ENCODE assay signal across 12 mouse cellular contexts in the genomic region with DNA sequence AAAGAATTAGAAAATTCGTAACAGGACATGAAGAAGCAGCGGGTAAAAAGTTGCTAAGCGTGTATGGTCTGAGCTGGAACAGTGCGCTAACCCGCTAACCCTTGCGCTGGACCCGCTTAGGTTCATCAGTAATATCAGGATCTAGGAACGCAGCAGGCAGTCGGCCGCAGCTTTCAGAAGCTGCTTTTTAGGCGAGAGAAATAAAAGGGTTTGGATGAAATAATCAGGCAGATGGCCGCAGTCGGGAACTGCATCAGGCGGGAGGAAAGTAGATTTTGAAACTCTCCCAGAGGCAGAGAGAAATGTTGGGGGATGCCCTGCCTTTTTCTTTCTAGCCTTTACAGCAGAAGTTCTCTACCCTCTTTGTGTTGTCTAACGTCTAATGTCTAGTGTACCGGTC. TPM values are rescaled to one million over a fixed set of nuclear protein-coding genes. Genes with fewer than 3 reads are reported as not detected.
DNase-seq lines count a peak whose midpoint lies in the region; ATAC-seq lines count a peak whose summit lies in the region.
"Had no signal": no experiment of that assay in that cellular context is flagged by ENCODE, and none has a peak within 500 bp of the region (broad histone marks: within the 10 kb centered on the region; RNA-seq: fewer than 3 reads in every experiment).

No protein-coding gene starts in this region.

- peak; percentile 6 for DNase-seq in left cerebral cortex, postnatal 4 days
- no peak for DNase-seq in left cerebral cortex, postnatal 10 days (ENCODE audit: extremely low spot score in 1 of 2, low spot score in 2 of 2)
- peak; percentile 11 for DNase-seq in embryonic facial prominence, embryonic 10.5 days (ENCODE audit: low spot score)
- DNase-seq in yolk sac, embryonic 10.5 days (ENCODE audit: low spot score) = peak; percentile 6
- no peak for DNase-seq in B cell, adult 2 months
- no peak for DNase-seq in spleen, postnatal 10 days (ENCODE audit: low spot score in 2 of 2)
- DNase-seq: gastrocnemius, postnatal 10 days; kidney, postnatal 14 days had no signal

- no peak for ATAC-seq in hindbrain, embryonic 16.5 days

- 5% methylated on average over 16 of the region's 16 CpGs for WGBS in embryonic facial prominence, embryonic 10.5 days
- WGBS in hindbrain, embryonic 16.5 days = 5% methylated on average over 16 of the region's 16 CpGs

- peaks cover 48% of the 10 kb centered on the region for H3K27me3 ChIP-seq in embryonic facial prominence, embryonic 10.5 days (replicated peaks; ENCODE audit: low read depth, poor library complexity, severe bottlenecking)
- peaks cover 6% of the 10 kb centered on the region for H3K27me3 ChIP-seq in hindbrain, embryonic 16.5 days (replicated peaks; ENCODE audit: control insufficient read depth, insufficient read depth, low read length)

- H3K4me2 ChIP-seq in hindbrain, embryonic 16.5 days (ENCODE audit: low read length) = peak overlapping the region; percentile 27

- no peak overlapping the region for H3K9ac ChIP-seq in hindbrain, embryonic 16.5 days (ENCODE audit: low read depth, low read length)

- H3K36me3 ChIP-seq in embryonic facial prominence, embryonic 10.5 days (replicated peaks) = no peaks in the 10 kb centered on the region
- no peaks in the 10 kb centered on the region for H3K36me3 ChIP-seq in hindbrain, embryonic 16.5 days (ENCODE audit: control insufficient read depth, insufficient read depth, low read length)

- no peak overlapping the region for H3K4me3 ChIP-seq in embryonic facial prominence, embryonic 10.5 days
- H3K4me3 ChIP-seq in hindbrain, embryonic 16.5 days (ENCODE audit: low read length) = no peak overlapping the region

- intact Hi-C loops in left cerebral cortex, postnatal 4 days (cut with DNase I) = no loop called here
- intact Hi-C loops in left cerebral cortex, postnatal 10 days (cut with DNase I) = no loop called here

- H3K9me3 ChIP-seq in embryonic facial prominence, embryonic 10.5 days = peaks cover 8% of the 10 kb centered on the region; the same call in 1 of the 2 replicates
- peaks cover 8% of the 10 kb centered on the region for H3K9me3 ChIP-seq in hindbrain, embryonic 16.5 days (ENCODE audit: control insufficient read depth, low read length)

- peaks cover 5% of the 10 kb centered on the region; the same call in 1 of the 2 replicates for H3K4me1 ChIP-seq in embryonic facial prominence, embryonic 10.5 days
- H3K4me1 ChIP-seq in hindbrain, embryonic 16.5 days (ENCODE audit: control insufficient read depth, insufficient read depth, low read depth, low read length) = no peaks in the 10 kb centered on the region

- H3K27ac ChIP-seq in embryonic facial prominence, embryonic 10.5 days (replicated peaks) = no peak overlapping the region
- H3K27ac ChIP-seq in hindbrain, embryonic 16.5 days (ENCODE audit: low read depth, low read length) = no peak overlapping the region

RNA-seq across cellular contexts. Expression of gene Olfr1339, which starts 9.9 kb away (rescaled TPM):
- total RNA-seq in left cerebral cortex, postnatal 4 days (2021) = not detected
- not detected for total RNA-seq in left cerebral cortex, postnatal 10 days (2021)
- polyA plus RNA-seq in embryonic facial prominence, embryonic 10.5 days (2016; fragmentation: Nextera tagmentation; extraction: Ambion mirVana) = not detected in 2 replicates
- polyA plus RNA-seq in hindbrain, embryonic 16.5 days (2015; fragmentation: Nextera tagmentation; extraction: Ambion mirVana) = not detected in 2 replicates
- total RNA-seq: gastrocnemius, postnatal 10 days; heart, postnatal 25 days; megakaryocyte progenitor cell, adult 5-6 weeks had no signal
- polyA plus RNA-seq: liver, embryonic 16.5 days had no signal

RNA-seq across cellular contexts. Expression of gene Olfr1338, which starts 16.7 kb away (rescaled TPM):
- not detected for total RNA-seq in left cerebral cortex, postnatal 4 days (2021)
- not detected for total RNA-seq in left cerebral cortex, postnatal 10 days (2021)
- polyA plus RNA-seq in embryonic facial prominence, embryonic 10.5 days (2016; fragmentation: Nextera tagmentation; extraction: Ambion mirVana) = not detected in 2 replicates
- polyA plus RNA-seq in hindbrain, embryonic 16.5 days (2015; fragmentation: Nextera tagmentation; extraction: Ambion mirVana) = not detected in 2 replicates
- total RNA-seq: gastrocnemius, postnatal 10 days; heart, postnatal 25 days; megakaryocyte progenitor cell, adult 5-6 weeks had no signal
- polyA plus RNA-seq: liver, embryonic 16.5 days had no signal

RNA-seq across cellular contexts. Expression of gene Olfr1340, which starts 21.9 kb away (rescaled TPM):
- not detected for total RNA-seq in left cerebral cortex, postnatal 4 days (2021)
- not detected for total RNA-seq in left cerebral cortex, postnatal 10 days (2021)
- not detected in 2 replicates for polyA plus RNA-seq in embryonic facial prominence, embryonic 10.5 days (2016; fragmentation: Nextera tagmentation; extraction: Ambion mirVana)
- polyA plus RNA-seq in hindbrain, embryonic 16.5 days (2015; fragmentation: Nextera tagmentation; extraction: Ambion mirVana) = not detected in 2 replicates
- total RNA-seq: gastrocnemius, postnatal 10 days; heart, postnatal 25 days; megakaryocyte progenitor cell, adult 5-6 weeks had no signal
- polyA plus RNA-seq: liver, embryonic 16.5 days had no signal

RNA-seq across cellular contexts. Expression of gene Olfr1341, which starts 38.6 kb away (rescaled TPM):
- total RNA-seq in left cerebral cortex, postnatal 4 days (2021) = not detected
- total RNA-seq in left cerebral cortex, postnatal 10 days (2021) = not detected
- polyA plus RNA-seq in embryonic facial prominence, embryonic 10.5 days (2016; fragmentation: Nextera tagmentation; extraction: Ambion mirVana) = 0.04 TPM in 1 of 2 replicates, not detected in the other
- not detected in 2 replicates for polyA plus RNA-seq in hindbrain, embryonic 16.5 days (2015; fragmentation: Nextera tagmentation; extraction: Ambion mirVana)
- total RNA-seq: gastrocnemius, postnatal 10 days; heart, postnatal 25 days; megakaryocyte progenitor cell, adult 5-6 weeks had no signal
- polyA plus RNA-seq: liver, embryonic 16.5 days had no signal

RNA-seq across cellular contexts. Expression of gene Olfr1337, which starts 40.5 kb away (rescaled TPM):
- not detected for total RNA-seq in left cerebral cortex, postnatal 4 days (2021)
- not detected for total RNA-seq in left cerebral cortex, postnatal 10 days (2021)
- polyA plus RNA-seq in embryonic facial prominence, embryonic 10.5 days (2016; fragmentation: Nextera tagmentation; extraction: Ambion mirVana) = not detected in 2 replicates
- polyA plus RNA-seq in hindbrain, embryonic 16.5 days (2015; fragmentation: Nextera tagmentation; extraction: Ambion mirVana) = not detected in 2 replicates
- total RNA-seq: gastrocnemius, postnatal 10 days; heart, postnatal 25 days; megakaryocyte progenitor cell, adult 5-6 weeks had no signal
- polyA plus RNA-seq: liver, embryonic 16.5 days had no signal

Comparison
In these comparisons a context has a peak if more than half of its experiments do, and no peak if none do; other contexts are left out.
1. DNase-seq: peak in left cerebral cortex, postnatal 4 days (single experiment), embryonic facial prominence, embryonic 10.5 days (single experiment) and yolk sac, embryonic 10.5 days (single experiment); none in left cerebral cortex, postnatal 10 days (0 of 2), B cell, adult 2 months (0 of 2) and spleen, postnatal 10 days (0 of 2).